Mouse (Mus musculus) E14TG2a.4 (cell line): ENCODE data around the gene Gm2310.
"Not testable (repeated sequence)": the region's sequence is repeated elsewhere in the genome, so short reads cannot be mapped to it uniquely, and the experiment has no call there.

Experiments used
- CTCF ChIP-seq: conservative IDR thresholded peaks from 2 replicates; pipeline ENCODE4 v1.5.1; 2014; ENCODE audit warnings: low read length
- NANOG ChIP-seq: IDR thresholded peaks from 2 replicates; pipeline ENCODE4 v1.6.1; 2014; ENCODE audit warnings: borderline replicate concordance, low read length, mixed read lengths
- POU5F1 ChIP-seq: IDR thresholded peaks from 2 replicates; pipeline ENCODE4 v1.6.1; 2014; ENCODE audit warnings: low read length, borderline replicate concordance

GRCm38 (mm10) chr15:8519853-8520252 is at the start of gene Gm2310:
- not testable (repeated sequence) for TF ChIP-seq CTCF, NANOG, POU5F1
